Mouse (Mus musculus): ENCODE measurements around the gene Tenm2.

Tenm2 gene

DNA sequence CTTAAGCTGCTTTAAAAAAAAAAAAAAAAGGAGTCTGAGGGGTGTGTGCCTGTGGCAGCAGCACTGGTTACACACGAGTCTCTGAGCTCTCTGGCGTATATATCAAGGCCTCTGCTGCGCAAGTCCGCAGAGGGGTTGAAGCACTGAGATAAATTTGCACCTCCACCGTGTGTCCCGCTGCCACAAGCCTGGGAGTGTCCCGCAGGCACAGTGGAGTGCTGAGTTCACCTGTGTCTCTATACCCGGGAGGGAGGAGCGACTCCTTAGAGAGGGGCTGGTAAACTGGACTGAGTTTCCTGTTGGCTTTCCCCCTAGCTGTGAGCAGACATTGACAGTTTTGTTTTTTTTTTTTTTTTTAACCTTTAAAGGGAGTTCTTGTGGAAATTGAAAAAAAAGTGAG, 1082.8 kb downstream of the Tenm2 start:
- DNase-seq (ENCODE audit: low read depth in 2 of 2, low spot score in 2 of 2): no peak

DNA sequence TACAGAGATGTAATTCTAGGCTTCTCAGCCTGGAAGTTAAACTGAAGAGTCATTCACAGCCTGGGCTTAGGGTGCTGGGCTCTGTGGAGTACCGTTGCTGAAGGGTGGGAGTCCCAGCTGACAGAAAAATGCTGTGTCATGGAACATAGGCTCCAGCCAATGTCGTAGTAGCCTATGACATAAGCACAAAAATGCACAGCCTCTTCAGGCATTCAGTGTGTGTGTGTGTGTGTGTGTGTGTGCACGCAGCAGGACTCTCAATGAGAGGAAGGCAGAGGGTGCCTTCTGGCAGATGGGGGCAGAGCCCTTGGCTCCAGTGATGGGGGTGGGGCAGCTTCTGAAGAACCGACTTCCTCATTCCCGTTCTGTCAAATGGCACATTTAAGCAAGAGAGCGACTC, 1083.5 kb downstream of the Tenm2 start:
- no peak for DNase-seq (ENCODE audit: low read depth in 2 of 2, low spot score in 2 of 2)

DNA sequence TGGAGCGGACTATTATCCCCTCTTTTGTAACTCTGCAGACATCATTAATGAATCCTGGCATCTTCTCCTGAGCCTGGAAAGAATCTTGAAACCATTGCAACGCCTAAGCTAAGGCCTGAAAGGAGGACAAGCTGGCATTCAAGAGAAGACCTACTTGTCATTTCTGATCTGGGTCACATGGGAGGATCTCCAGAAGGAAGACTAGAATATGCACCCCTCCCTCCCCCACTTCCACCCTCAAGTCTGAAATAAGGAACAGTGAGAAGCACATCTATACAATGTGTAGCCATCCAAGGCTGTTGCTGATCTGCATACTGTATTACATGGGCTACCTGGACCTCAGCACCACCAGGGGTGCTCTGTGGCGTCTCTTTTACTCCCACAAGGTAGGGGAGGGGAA, 1086.7 kb downstream of the Tenm2 start:
- DNase-seq (ENCODE audit: low read depth in 2 of 2, low spot score in 2 of 2): no peak

- no peak for DNase-seq (ENCODE audit: low read depth in 2 of 2, low spot score in 2 of 2)
Measured at GRCm38 (mm10) chr11:36145057-36145456, 1090.7 kb downstream of the Tenm2 start.

GRCm38 (mm10) chr11:36140411-36140810, 1095.4 kb downstream of the Tenm2 start:
- no peak for DNase-seq (ENCODE audit: low read depth in 2 of 2, low spot score in 2 of 2)

DNA sequence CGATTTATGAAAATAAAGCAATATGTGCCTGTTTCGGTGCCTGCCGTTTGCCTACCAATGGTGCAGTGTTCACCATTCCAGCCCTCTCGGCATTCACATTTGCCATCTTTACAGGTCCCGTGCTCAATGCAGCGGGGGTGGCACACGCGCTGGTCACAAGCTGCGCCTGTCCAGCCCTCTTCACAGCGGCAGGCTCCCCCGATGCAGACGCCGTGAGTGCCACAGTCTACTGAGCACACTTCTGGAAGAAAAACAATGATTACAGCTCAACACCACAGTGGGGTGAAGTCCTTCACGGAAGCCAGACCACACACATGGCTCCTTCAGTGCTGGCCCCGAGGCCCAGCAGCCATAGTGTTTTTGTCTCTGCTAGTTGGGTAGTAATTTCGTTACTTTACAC, 1096.2 kb downstream of the Tenm2 start:
- no peak for DNase-seq (ENCODE audit: low read depth in 2 of 2, low spot score in 2 of 2)

DNA sequence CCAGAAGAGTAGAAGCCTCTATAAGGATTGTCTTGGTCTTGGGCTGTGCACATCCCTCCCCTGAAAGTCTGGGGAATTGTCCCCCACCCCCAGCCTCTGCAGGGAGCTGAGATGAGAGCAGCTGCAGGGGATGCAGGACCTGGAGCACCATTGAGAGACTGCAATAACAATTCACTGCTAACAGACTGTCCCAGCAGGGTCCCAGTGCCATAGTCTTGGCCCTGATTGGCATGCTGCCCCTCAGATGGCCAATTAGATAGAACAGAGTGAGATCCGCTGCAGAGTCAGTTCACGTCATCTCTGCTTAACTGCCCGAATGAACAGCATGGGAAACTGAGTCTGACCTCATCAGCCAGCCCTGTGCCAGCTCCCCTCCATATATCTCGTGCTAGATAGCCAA, 1097.9 kb downstream of the Tenm2 start:
- DNase-seq (ENCODE audit: low read depth in 2 of 2, low spot score in 2 of 2): no peak

GRCm38 (mm10) chr11:36137276-36137675, 1098.5 kb downstream of the Tenm2 start:
- DNase-seq (ENCODE audit: low read depth in 2 of 2, low spot score in 2 of 2): no peak

- DNase-seq (ENCODE audit: low read depth in 2 of 2, low spot score in 2 of 2): no peak
Measured at GRCm38 (mm10) chr11:36134645-36135044, 1101.1 kb downstream of the Tenm2 start.

DNA sequence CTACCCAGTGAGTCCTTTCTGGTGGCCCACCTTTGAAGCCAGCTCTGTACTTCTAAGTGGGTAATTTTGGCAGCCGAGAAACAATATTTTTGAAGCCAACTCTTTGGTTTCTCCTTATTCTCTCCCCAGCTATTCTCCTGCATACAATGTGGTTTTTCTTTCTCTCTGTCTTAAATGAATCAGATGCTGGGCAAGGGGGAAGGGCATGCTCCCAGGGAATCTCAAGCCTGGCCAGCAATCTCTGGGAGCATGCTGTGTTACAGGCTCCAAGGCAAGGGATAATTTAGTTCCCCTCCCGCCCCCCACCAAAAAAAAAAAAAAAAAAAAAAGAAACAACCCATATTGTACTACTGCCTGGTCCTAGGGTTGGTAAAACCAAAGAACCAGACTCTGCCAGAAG, 1112.5 kb downstream of the Tenm2 start:
- DNase-seq (ENCODE audit: low read depth in 2 of 2, low spot score in 2 of 2): no peak

- DNase-seq (ENCODE audit: low read depth in 2 of 2, low spot score in 2 of 2): no peak
Measured at GRCm38 (mm10) chr11:36121410-36121929, 1114.3 kb downstream of the Tenm2 start.

- DNase-seq (ENCODE audit: low read depth in 2 of 2, low spot score in 2 of 2): no peak
Measured at GRCm38 (mm10) chr11:36120591-36121409, 1115.0 kb downstream of the Tenm2 start.

- DNase-seq (ENCODE audit: low read depth in 2 of 2, low spot score in 2 of 2): no peak
Measured at GRCm38 (mm10) chr11:36113326-36113725, 1122.4 kb downstream of the Tenm2 start.

GRCm38 (mm10) chr11:36108970-36109731, 1126.6 kb downstream of the Tenm2 start:
- DNase-seq (ENCODE audit: low read depth in 2 of 2, low spot score in 2 of 2): no peak

DNA sequence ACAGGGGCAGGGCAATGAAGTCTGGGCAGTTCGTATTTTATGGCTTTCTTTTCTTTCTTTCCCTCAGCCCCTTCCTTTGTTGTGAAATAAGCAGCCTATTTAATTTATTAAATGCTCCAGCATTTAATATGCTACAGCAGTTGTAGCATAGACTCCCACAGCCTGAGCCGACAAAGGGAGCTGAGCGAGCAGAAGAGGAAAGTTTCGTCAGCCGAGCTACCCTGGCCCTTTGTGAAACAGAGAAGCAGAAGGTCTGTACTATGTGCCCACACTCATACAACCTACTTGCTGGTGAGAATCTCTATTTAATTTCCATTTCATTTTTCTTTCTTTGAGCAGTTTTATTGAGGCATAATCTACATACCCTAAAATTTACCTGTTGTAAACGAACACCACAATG, 1127.9 kb downstream of the Tenm2 start:
- DNase-seq (ENCODE audit: low read depth in 2 of 2, low spot score in 2 of 2): no peak

DNA sequence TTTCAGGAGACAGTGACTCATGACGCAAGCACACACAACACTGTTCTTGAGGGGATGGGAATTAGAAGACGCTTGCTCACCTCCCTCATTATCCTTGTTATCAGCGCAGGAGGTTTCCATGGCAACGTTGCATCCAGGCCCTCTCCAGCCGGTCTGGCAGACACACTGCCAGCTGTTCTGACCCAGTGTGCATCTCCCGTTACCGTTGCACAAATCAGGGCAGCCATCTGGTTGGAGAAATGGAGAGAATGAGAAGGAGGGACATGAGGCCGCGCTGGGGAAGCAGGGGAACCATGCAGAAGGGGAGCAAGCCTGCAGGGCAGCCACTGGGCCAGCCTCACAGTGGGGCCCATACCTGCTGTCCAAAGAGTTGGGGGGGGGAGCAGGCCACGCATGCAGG, 1129.1 kb downstream of the Tenm2 start:
- no peak for DNase-seq (ENCODE audit: low read depth in 2 of 2, low spot score in 2 of 2)

DNA sequence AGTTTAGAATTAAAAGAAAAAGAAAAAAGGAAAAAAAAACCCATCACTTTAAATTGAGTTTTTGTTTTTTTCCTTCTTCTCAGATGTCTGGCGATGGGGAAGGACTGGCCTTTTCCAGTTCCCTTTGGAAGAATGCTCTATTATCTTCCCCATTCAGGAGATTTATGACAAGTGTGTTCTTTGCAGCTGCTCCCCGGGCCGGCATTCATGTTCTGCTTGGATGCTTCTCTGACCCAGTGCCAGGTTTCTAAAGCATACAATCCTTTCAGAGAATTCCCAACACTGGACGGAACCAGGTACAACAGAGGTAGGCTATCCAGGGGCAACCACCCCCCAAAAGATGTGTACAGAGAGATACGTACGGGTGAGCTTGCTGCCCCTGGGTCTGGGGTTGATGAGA, 1132.2 kb downstream of the Tenm2 start:
- DNase-seq (ENCODE audit: low read depth in 2 of 2, low spot score in 2 of 2): no peak

DNA sequence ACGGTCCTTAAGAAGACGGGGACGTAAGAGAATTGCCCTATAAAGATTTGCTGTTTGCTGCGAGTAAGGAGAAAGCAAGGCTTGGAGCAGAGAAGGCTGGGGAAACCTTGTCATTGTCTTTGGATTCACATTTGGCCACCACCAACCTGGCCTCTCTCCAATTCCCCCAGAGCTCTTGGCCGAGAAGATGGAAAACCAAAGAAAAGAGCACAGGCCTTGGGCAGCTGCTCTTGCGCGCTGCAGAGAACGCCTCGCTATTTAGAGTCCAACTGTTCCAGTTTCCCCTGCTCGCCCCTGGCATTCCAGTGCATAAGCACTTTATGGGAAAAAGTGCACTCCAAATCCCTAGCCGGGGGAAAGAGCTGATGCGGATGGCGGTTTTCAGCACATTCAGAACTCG, 1139.5 kb downstream of the Tenm2 start:
- no peak for DNase-seq (ENCODE audit: low read depth in 2 of 2, low spot score in 2 of 2)

- no peak for DNase-seq (ENCODE audit: low read depth in 2 of 2, low spot score in 2 of 2)
Measured at GRCm38 (mm10) chr11:36090210-36090609, 1145.6 kb downstream of the Tenm2 start.

DNA sequence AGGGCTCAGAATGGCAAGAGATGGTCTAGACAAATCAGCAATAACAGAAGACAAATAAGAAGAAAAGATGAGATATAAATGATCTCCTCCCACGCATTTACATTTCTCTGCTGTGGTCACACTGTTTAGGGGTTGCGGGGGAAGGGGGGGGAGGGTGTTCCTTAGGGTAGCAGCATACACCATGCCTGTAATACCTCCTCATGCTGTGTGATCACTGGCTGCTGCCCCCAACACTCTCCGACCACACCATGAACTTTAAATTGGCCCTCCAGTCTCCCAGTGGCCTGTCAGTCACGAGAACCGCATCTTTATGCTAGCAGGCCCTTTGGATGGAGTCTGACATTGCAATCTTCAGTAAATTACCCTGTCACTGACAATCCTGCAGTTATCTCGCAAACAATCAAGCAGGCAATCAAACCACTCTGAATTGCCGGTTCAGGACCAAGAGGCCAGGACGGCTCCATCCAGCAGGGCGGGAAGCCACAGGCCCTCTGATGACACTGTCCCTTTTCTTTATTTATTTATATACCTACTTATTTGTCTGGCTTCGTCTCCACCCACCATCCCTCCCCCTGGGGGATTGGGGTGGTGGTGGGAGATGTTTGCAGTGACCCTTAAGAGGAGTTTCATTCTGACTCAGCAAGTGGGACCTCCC, 1154.2 kb downstream of the Tenm2 start:
- no peak for DNase-seq (ENCODE audit: low read depth in 2 of 2, low spot score in 2 of 2)

- DNase-seq (ENCODE audit: low read depth in 2 of 2, low spot score in 2 of 2): no peak
Measured at GRCm38 (mm10) chr11:36080766-36081165, 1155.0 kb downstream of the Tenm2 start.

- no peak for DNase-seq (ENCODE audit: low read depth in 2 of 2, low spot score in 2 of 2)
Measured at GRCm38 (mm10) chr11:36078391-36078790, 1157.4 kb downstream of the Tenm2 start.

All from CD8-positive naive resting alpha-beta T cell, adult 2 months (primary cell).